Mouse (Mus musculus) limb, embryonic 14.5 days (tissue): ENCODE measurements around the gene Coro1c. TPM values are rescaled to one million over a fixed set of nuclear protein-coding genes. Genes with fewer than 3 reads are reported as not detected.

ENCODE experiments used
- ATAC-seq: fragments of 200-750 bp; cut with Nextera tagmentation; 2 replicates; pipeline ENCODE4 v1.8.0; 2017; ENCODE audit warnings: low read depth, moderate number of reproducible peaks, moderate TSS enrichment; ENCODE audit not compliant: low FRiP score
- DNase-seq: peaks from one replicate; pipeline ENCODE4 v3.0.0-alpha.2; 2015; ENCODE audit warnings: low spot score
- H3K27ac ChIP-seq: fragments of 300-500 bp; sonication (generic); replicated peaks from 2 replicates; pipeline ENCODE4 v1.5.1; 2014; ENCODE audit warnings: low read depth, mild to moderate bottlenecking, low read length, moderate library complexity, mixed read lengths
- H3K27me3 ChIP-seq: fragments of 300-500 bp; sonication (generic); 2 replicates; pipeline ENCODE4 v1.6.1; 2014; ENCODE audit warnings: low read length, mixed read lengths; ENCODE audit not compliant: control insufficient read depth, insufficient read depth
- H3K36me3 ChIP-seq: fragments of 300-500 bp; sonication (generic); 2 replicates; pipeline ENCODE4 v1.6.1; 2014; ENCODE audit warnings: mild to moderate bottlenecking, low read length, moderate library complexity, mixed read lengths; ENCODE audit not compliant: control insufficient read depth, insufficient read depth
- H3K4me1 ChIP-seq: fragments of 300-500 bp; sonication (generic); 2 replicates; pipeline ENCODE4 v1.6.1; 2014; ENCODE audit warnings: antibody characterized with exemption, low read length, mixed read lengths; ENCODE audit not compliant: control insufficient read depth, insufficient read depth
- H3K4me2 ChIP-seq: fragments of 300-500 bp; sonication (generic); replicated peaks from 2 replicates; pipeline ENCODE4 v1.6.1; 2014; ENCODE audit warnings: low read depth, mild to moderate bottlenecking, low read length, moderate library complexity; ENCODE audit not compliant: severe bottlenecking
- H3K4me3 ChIP-seq: fragments of 300-500 bp; sonication (generic); replicated peaks from 2 replicates; pipeline ENCODE4 v1.5.1; 2014; ENCODE audit warnings: low read length
- H3K9ac ChIP-seq: fragments of 300-500 bp; sonication (generic); 2 replicates; pipeline ENCODE4 v1.6.1; 2014; ENCODE audit warnings: mild to moderate bottlenecking, low read depth, low read length, moderate library complexity; ENCODE audit not compliant: severe bottlenecking
- H3K9me3 ChIP-seq: fragments of 300-500 bp; sonication (generic); 2 replicates; pipeline ENCODE4 v1.6.1; 2016; ENCODE audit warnings: low read length; ENCODE audit not compliant: control insufficient read depth
- POLR2A ChIP-seq: fragments of 200-500 bp; IDR thresholded peaks from 2 replicates; pipeline ENCODE4 v1.8.0; 2012; ENCODE audit warnings: inconsistent platforms, mild to moderate bottlenecking, moderate library complexity, borderline replicate concordance; ENCODE audit not compliant: insufficient read depth, insufficient read length; ENCODE audit errors: extremely low read depth
- WGBS: fragments of 180-500 bp; shearing (Covaris S2); extraction: QIAGEN DNeasy Blood & Tissue Kit; methylation state at CpG from one replicate; pipeline ENCODE4 v1.1.7; 2014; 5-methylcytosine and 5-hydroxymethylcytosine counted together
- polyA plus RNA-seq, 2 experiments: library from polyadenylated mRNA; depleted of rRNA in 1 of 2; stranded (reverse) in 1 of 2; unstranded in 1 of 2; fragments of >200 nt; fragmentation: Nextera tagmentation in 1 of 2; extraction: Ambion mirVana in 1 of 2; gene quantifications; 2 replicates each; pipeline versions ENCODE4 v1.2.1 to v1.2.3; 2012 to 2014

The Coro1c gene
- polyA plus RNA-seq, 2 experiments = 68.9 to 92.4 TPM

GRCm38 (mm10) chr5:113945126-113945525 lies 36.6 kb upstream of the Coro1c start:
- WGBS = 92% methylated on average over 6 of the region's 6 CpGs
- H3K9ac ChIP-seq = no peak overlapping the region
- no peaks in the 10 kb centered on the region for H3K27me3 ChIP-seq
- no peaks in the 10 kb centered on the region for H3K9me3 ChIP-seq
- ATAC-seq (no peak; the same call in 1 of the 2 replicates), DNase-seq (no peak)
- H3K4me1 ChIP-seq = no peaks in the 10 kb centered on the region
- peaks cover 86% of the 10 kb centered on the region for H3K36me3 ChIP-seq
- H3K4me3 ChIP-seq = no peak overlapping the region
- H3K27ac ChIP-seq = no peak overlapping the region
- H3K4me2 ChIP-seq = no peak overlapping the region
- no peak for TF ChIP-seq POLR2A

GRCm38 (mm10) chr5:113943328-113943727 lies 34.8 kb upstream of the Coro1c start:
- Histone ChIP-seq H3K4me1 (no peaks in the 10 kb centered on the region), H3K27ac (no peak overlapping the region), H3K9me3 (no peaks in the 10 kb centered on the region), H3K4me3 (no peak overlapping the region), H3K4me2 (no peak overlapping the region), H3K9ac (no peak overlapping the region), H3K36me3 (peaks cover 82% of the 10 kb centered on the region), H3K27me3 (no peaks in the 10 kb centered on the region)
- DNase-seq (no peak), ATAC-seq (no peak)
- 82% methylated on average over 12 of the region's 12 CpGs for WGBS
- no peak for TF ChIP-seq POLR2A

GRCm38 (mm10) chr5:113942580-113942979 lies 34.0 kb upstream of the Coro1c start:
- H3K4me2 ChIP-seq = no peak overlapping the region
- peaks cover 82% of the 10 kb centered on the region for H3K36me3 ChIP-seq
- no peaks in the 10 kb centered on the region for H3K9me3 ChIP-seq
- no peak for TF ChIP-seq POLR2A
- H3K9ac ChIP-seq = no peak overlapping the region
- H3K27ac ChIP-seq = no peak overlapping the region
- no peaks in the 10 kb centered on the region for H3K27me3 ChIP-seq
- no peaks in the 10 kb centered on the region for H3K4me1 ChIP-seq
- ATAC-seq (no peak), DNase-seq (no peak)
- WGBS = 88% methylated on average over 12 of the region's 12 CpGs
- H3K4me3 ChIP-seq = no peak overlapping the region

GRCm38 (mm10) chr5:113939263-113939900 lies 30.8 kb upstream of the Coro1c start:
- H3K27ac ChIP-seq = no peak overlapping the region
- no peaks in the 10 kb centered on the region for H3K9me3 ChIP-seq
- 50% methylated on average over 12 of the region's 12 CpGs for whole genome bisulfite sequencing
- H3K9ac ChIP-seq = no peak overlapping the region
- peaks cover 58% of the 10 kb centered on the region for H3K36me3 ChIP-seq
- H3K27me3 ChIP-seq = no peaks in the 10 kb centered on the region
- no peak for ATAC-seq
- DNase-seq = no peak
- H3K4me1 ChIP-seq = no peaks in the 10 kb centered on the region
- H3K4me3 ChIP-seq = no peak overlapping the region
- H3K4me2 ChIP-seq = no peak overlapping the region
- no peak for TF ChIP-seq POLR2A

DNA sequence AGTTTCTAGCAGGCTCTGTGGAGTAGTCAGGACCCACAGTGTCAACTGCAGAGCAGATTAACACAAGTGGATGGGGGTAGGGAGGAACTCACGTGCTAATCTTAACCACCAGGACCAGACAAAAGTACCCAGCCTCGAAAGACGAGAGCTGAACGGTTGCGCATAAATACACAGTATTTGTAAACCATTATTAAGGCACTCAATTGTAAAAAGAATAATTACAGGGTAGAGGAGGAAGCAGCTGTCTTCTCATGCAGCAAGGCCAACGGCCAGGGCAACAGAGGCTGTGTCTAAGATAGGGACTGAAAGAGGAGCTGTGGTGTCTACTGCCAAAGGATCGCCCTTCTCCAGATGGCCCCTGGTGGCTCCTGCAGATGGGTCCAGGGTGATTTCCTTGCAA lies 29.1 kb upstream of the Coro1c start:
- H3K27me3 ChIP-seq = no peaks in the 10 kb centered on the region
- DNase-seq (no peak), ATAC-seq (no peak)
- H3K4me3 ChIP-seq = no peak overlapping the region
- TF ChIP-seq POLR2A = no peak
- H3K36me3 ChIP-seq = peaks cover 43% of the 10 kb centered on the region
- H3K4me2 ChIP-seq = no peak overlapping the region
- no peaks in the 10 kb centered on the region for H3K9me3 ChIP-seq
- no peak overlapping the region for H3K9ac ChIP-seq
- 64% methylated on average over 7 of the region's 7 CpGs for WGBS
- H3K4me1 ChIP-seq = no peaks in the 10 kb centered on the region
- no peak overlapping the region for H3K27ac ChIP-seq

DNA sequence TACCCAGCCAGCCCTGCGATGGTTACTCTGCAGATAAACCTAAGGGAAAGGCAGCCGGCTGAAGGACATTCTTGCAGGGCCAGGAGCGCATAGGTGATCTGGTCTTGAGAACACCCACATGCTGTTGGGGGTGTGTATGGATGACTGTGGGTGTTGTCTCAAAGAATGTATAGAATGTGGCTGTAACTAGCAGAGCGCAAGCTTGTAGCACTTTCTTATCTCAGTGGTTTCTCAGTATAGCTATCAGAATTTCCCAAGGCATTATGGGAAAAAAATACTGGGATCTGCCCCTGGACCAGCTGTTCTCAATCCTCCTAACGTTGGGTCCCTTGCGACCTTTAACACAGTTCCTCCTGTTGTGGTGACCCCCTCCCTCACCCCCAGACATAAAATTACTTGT lies 25.3 kb upstream of the Coro1c start:
- Histone ChIP-seq H3K27ac (no peak overlapping the region), H3K4me3 (no peak overlapping the region), H3K9me3 (no peaks in the 10 kb centered on the region), H3K27me3 (no peaks in the 10 kb centered on the region), H3K4me2 (no peak overlapping the region), H3K9ac (no peak overlapping the region), H3K4me1 (peaks cover 15% of the 10 kb centered on the region), H3K36me3 (peaks cover 8% of the 10 kb centered on the region)
- DNase-seq (no peak), ATAC-seq (no peak)
- TF ChIP-seq POLR2A = no peak
- 70% methylated on average over 6 of the region's 6 CpGs for WGBS
